Mouse (Mus musculus) inflammation-experienced regulatory T-cells, adult 6 months (primary cell): ENCODE results near the gene Radil. TPM values are rescaled to one million over a fixed set of nuclear protein-coding genes. Genes with fewer than 3 reads are reported as not detected.

ENCODE experiments used
- ATAC-seq: one replicate; pipeline ENCODE4 v1.8.0; 2017
- polyA plus RNA-seq, 3 experiments: library from polyadenylated mRNA; unstranded; fragments of 100-300 nt; shearing (Covaris generic); gene quantifications; one replicate each; pipeline ENCODE4 v1.2.1; 2017

Gene Radil
- not detected for polyA plus RNA-seq

DNA sequence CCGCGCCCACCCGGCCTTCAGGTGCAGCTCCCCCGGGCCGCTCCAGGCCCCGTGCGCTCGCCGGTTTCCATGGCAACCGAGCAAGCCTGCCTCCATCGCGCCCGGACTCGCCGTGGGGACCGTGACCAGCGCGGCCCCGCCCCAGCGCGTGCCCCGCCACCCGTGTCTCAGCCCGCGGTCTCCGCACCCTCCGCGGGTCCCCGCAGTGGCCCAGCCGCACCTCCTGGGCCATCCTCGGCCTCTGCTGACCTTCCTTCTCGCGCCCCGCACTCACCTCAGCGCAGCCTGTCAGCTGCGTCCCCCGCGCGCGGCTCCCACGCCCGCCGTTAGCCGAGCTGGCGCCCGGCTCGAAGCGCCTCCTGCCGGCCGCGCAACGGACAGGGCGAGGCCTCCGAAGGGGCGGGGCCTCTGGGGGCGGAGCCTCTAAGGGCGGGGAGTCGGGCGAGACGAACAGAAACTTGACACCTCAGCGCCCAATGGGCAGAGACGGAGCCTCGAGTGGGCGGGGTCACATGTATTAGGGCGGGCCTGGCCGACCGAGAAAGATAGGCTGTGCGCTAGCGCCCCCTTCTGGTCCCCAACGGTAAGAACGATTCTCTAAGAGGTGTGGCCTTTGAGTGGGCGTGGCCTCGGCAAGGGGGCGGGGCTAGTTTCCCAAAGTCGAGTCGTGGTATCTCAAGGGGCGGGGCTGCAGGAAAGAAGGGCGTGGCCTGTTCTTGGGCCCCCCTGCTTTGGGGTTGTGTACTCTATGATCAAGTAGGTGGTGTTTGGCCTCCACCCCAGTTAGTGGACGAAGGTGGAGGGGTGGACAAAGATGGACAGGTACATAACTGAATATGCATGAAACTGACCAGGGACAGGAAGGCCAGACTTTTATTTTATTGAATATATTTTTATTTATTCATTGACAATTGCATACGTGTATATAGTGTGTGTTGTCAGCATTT is at the start of gene Radil:
Gene Radil, minus strand, starts transcription at position 393 of the 947 bp plus-strand sequence.
- no peak for ATAC-seq

DNA sequence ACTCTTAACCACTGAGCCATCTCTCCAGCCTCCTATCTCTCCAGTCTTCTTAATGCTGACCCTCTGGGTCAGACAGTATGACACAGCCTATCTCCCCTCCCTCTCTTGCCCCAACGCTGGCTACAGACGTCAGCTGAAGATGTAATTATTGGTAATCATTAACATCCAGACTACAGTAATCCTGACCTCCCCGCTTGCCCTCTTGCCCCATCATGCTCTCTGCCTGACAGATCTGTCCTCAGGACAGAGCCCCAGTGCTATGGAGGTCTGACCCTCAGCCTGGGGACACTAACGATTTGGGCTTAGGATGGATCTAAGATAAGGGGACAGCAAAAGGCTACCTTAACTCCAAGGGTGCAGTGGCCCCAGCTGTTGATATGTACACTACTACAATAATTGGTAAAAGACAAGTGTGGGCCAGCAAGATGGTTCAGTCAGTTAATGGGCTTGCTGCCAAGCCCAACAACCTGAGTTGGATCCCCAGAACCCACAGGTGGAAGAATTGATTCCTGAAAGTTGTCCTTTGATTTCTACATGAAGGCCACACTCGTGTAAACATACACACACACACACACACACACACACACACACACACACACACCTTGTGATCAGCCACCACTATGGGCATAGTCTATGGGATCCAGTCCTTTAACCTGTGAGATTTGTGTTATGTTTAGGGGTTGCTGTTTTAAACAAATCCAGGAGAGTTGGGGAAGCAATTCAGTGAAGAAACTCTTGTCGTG is 46.9 kb upstream of the Radil start:
- no peak for ATAC-seq

DNA sequence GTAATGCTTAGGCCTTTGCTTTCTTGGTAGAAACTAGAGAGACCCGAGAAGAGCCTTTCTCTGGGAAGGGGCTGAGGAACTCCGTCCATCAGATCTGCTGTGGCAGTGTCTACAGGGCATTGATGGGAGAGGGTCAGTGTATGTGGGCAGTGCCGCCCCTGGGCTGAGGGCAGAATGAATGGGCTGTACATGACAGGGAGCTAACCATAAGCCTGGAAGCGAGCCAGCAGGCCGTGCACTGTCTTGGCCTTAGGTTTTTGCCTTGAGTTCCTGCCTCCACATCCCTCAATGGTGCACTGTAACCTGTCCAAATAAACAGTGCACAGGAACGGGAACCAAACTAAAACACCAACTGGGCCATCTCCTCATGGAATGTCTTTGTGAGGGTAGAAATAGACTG is 45.8 kb upstream of the Radil start:
- no peak for ATAC-seq

DNA sequence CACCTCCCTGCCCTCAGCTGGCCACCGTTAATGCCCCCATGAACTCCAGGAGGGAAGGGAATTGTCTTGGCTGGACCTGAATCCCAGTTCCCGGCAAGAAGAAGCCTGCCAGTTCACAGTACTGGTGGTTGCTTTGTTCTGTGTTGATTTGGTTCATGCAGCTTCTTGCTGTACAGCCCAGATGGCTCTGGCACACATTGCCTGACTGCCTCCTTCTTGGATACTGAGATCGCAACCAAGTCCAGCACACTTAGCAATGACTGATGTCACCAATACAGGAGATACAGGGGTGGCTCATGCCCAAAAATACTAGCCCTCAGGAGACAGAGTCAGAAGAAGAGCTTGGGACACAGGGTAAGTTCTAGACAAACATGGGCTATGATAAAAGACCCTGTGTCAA is 44.8 kb upstream of the Radil start:
- ATAC-seq, result no peak

DNA sequence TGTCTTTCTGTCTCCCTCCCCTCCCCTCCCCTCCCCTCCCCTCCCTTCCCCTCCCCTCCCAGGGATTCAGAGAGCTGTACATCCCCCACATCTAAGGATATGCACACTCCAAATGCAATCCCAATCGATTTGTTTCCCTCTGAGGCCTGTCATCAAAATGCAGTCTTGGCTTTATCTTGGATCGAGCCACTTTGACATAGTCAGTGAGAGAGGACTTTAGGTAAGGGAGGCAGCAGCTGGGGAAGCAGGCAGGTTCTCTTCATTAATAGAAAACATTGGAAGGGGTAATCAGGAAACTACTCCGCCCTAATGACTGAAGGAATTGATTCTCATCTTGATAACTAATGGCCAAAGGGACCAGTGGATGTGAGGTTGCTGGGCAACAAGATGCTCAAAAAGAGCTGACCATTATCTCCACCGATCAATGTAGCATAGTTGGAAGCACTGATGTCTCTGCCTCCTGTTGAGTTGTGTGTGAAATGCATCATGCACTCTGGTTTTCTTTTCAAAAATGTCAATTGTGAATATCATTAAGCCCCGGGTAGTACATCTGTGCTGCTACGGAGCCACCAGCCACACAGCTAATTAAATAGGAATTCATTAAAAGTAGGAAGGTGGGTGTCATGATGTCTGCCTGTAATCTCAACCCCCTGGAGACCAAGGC is 40.2 kb upstream of the Radil start:
- ATAC-seq, result no peak

DNA sequence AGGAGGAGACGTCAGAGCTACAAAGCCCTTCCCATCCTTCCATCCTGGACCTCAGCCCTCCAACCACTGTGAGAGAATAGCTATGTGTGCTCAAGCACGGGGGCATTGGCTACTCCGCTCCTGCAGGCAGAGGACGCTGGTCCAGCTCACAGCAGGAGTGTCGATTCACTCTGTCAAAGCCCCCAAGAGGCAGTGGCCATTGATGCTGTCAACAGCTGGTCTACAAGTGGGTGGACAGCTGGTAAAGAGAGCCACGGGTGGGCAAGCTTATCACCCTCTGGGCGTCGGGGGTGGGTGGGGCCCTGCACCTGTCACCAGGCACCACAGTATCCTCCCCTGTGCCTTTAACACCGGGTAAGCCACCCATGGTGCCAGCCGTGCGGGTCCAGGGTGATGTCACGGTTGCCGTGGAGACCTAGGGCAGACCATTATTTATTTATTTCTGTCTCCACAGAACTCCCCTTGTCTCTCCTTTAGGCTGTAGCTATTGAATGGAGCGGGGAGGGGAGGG is 32.8 kb upstream of the Radil start:
- no peak for ATAC-seq

DNA sequence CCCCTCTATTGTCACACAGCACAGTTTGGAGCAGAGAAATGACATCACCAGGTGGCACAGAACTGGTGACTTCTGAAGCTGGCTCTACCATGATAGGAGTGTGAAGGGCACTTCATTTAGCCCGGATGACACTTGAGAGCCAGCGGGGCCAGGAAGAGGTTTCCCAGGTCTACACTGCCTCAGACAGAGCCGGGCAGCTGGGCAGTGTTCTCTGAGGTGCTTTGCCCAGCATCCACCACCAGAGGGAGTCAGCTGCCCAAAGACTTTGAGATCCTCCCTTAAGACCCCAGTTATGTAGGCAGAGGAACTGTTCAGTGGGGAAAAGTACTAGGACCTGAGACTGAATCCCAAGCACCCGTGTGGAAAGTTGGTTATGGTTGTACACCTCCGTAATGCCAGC is 30.6 kb upstream of the Radil start:
- no peak for ATAC-seq

GRCm38 (mm10) chr5:142578192-142578591 is 27.3 kb upstream of the Radil start:
- no peak for ATAC-seq

- no peak for ATAC-seq
These were observed 25.9 kb upstream of the Radil start for GRCm38 (mm10) chr5:142576832-142577231.

DNA sequence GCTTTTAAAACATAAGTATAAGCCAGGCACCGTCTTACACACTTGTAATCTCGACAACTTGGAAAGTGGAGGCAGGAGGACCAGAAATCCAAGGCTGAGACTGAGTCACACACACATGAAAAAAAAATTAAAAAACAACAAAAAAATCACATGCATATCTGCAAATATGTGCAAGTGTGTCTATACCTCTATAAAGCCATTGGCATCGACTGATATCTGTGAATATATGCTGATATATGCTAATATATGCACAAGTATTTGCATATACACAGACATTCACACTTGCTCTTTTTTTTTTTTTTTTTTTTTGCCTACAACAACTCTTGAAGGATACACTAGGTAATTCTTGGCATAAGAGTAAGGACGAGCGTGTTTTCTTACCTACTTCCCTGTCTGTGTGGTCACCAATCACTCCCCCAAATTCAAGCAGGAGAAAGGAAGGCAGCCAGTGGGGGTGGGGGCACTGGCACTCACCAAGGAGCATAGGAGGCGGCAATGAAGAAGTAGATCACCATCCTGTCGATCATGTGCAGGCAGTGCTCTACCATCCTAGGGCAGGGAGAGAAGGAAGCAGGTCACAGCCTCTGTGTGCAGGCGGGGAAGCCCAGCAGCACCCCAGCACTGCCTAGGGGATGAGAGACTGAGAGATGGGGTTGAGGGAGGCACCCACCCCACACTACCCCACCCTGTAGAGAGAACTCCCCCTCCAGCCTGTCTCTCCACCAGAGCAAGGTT is 23.6 kb upstream of the Radil start:
- no peak for ATAC-seq

DNA sequence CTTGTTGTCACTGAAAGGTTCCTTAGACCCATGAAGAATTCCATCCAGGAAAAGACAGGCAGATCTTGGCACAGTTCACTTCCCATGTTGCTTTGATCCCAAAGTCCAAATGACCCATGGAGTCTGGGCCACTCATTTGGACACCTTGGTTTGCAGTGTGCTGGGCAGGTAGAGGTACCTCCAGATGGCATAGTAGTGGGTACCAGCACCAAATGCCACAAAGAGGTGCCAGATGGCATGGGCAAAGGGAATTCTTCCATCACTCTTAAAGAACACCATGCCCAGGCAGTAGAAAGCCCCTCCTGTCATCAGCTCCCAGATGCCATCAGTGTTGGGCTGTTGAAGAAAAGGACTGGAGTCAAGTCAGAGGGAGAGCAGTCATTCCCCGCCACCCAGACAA is 13.7 kb upstream of the Radil start:
- ATAC-seq, result no peak

- no peak for ATAC-seq
These were observed 9.4 kb upstream of the Radil start for GRCm38 (mm10) chr5:142560261-142560660.

DNA sequence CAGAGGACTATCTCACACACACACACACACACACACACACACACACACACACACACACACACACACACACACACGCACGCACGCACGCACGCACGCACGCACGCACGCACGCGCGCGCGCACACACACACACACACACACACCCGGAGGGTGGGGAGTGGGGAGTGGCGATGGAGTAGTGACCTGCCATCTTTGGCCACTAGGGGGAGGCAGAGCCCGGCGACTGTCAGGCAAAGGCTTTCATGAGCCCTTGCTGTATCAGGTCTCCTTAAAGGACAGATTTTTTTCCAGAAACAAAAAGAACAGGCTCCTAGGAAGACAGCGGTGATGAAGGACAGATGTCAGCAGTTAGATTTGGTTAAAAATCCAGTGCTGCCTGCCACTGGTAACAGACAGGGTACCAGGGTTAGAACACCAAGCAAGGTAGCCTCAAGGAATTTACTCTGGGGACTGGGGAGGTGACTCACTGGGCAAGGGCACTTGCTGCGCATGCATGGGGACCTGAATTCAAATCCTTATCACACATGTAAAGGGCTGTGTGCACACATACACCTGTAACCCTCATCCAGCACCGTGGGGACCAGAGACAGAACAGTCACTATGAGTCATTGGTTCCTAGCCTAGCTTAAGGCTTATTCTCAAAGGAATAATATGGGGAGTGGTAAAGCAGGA is 6.6 kb upstream of the Radil start:
- ATAC-seq, result no peak

DNA sequence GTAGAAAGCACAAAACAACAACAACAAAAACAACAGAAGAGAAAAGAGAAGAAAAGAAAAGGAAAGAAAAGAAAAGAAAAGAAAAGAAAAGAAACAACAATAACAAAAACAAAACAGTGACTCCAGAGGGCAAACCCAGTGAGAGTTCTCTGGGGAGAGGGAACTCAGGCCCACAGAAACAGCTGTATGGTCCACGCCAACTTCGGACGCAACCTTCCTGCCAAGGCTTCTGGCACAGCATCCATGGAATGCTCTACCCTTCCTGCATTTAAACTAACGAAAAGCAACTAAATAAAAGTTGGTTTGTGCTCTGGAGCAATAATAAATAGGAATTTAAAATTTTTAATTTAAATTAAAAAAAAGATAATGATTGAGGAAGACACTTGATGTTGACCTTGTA is 5.8 kb upstream of the Radil start:
- no peak for ATAC-seq

DNA sequence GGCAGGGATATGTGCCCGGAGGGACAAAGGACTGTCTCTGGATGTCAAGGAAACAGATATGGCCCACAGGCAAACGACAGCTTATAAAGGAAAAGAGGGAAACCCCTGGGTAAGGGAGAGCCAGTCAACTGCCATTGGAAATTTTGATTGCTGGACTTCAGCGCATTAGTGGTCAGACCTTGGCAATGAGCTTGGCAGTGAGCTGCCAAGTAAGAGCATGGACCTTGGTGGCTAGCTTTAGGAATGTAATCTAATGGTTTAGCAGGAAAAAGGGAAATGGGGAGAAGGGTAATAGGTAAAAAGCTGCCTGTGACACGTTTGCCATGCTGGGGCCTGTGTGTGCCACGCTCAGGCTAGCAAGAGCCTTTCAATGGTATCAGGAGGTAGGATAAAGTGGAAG is 5.0 kb upstream of the Radil start:
- ATAC-seq, result no peak

- no peak for ATAC-seq
These were observed 765 bp downstream of the Radil start for GRCm38 (mm10) chr5:142549961-142550705.

GRCm38 (mm10) chr5:142549441-142549840 is 1.5 kb downstream of the Radil start:
- no peak for ATAC-seq

DNA sequence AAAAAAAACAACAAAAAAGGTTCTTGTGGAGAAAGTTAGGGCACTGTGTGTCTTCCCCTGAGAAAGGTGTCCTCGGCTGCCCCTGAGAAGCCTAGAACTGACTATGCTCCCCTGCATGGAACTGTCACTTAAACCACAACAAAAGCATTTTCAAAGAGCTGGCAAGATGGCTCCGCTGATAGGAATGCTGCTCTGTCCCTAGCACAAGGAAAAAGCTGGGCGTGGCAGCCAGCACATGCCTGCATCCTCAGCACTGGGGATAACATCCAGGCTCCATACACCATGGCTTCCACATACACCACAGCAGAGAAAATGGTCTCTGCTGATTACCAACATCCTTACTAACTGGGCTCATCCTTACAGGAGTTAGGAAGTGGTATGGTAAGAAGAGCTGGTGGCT is 3.8 kb downstream of the Radil start:
- ATAC-seq, result no peak

- ATAC-seq, result no peak
These were observed 4.6 kb downstream of the Radil start for GRCm38 (mm10) chr5:142546344-142546743.

DNA sequence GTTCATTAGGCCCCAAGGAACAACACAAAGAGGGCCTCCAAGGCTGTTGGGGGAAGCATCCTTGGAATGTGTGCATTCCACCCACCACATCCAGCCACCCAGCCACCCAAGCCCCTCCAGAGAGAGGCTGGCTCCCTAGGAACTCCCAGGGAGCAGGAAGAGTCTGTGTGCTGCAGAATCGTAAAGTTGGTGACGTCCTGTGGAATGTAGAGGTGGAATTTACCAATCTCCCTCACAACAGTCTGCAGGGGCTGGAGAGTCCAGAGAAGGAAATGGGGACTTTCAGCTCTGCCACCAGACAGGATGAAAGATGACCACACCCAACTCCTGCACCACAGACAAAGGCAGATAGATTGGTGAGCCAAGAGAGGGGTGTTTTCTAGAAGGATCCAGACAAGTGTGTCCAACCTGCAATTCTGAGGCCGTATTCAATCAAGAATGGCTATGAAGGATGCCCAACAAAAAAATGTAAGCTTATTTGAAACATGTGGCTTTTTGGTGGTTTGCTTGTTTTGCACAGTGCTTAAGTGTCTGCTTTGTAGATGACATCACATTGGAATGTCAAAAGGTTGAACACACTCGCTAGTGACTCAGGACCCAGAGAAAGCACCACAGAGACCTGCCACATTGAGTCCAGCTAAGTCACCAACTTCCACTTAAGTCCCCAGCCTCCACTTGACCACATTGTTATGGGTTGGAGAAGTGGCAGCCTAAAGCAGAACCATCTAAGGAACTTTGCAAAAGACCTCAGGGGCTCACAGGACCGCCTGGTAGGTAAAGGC is 5.7 kb downstream of the Radil start:
- ATAC-seq, result no peak
